Mouse (Mus musculus): Measurements from ENCODE around the gene Slc41a3. TPM values are rescaled to one million over a fixed set of nuclear protein-coding genes. Genes with fewer than 3 reads are reported as not detected.

Slc41a3 gene
- polyA plus RNA-seq (2011; ENCODE audit: insufficient read length, low read depth, missing spikeins) = 7.0 and 8.7 TPM in 2 replicates

DNA sequence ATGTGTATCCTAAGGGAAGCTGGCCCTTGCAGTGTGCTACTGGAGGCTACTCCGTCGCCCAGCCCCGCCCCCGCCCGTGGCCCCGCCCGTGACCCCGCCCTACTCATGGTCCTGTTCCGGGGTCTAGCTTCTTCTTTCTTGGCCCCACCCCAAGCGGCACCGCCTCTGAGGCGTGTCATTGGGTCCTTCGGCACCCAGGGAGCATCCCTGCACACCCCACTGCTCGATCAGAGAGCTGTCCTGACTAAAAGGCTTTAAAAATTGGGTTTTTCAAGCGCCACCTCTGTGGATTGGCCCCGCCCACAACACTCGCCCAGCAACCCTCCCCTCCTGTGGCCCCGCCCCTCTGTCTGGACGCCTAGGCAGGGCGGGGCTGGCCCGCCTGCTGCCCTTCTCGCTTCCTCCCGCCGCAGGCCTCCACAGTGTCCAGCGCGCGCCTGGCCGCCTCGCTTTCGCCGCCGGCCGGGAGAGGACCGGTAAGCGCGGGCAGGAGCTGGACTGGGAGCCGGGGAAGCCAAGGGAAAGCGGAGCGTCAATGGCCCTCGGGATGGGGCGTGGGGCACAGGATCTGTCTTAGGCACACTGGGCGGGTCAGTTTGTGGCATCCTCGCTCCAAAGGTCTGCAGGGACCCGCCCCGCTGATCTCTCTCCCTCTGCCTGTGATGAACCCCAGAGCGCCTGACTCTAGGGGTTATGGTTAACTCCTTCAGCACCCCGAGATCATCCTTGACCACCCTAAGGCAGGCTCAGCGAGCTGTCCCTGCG lies at the start of gene Slc41a3:
TSS of gene Slc41a3 (plus strand) at position 193 of the 765 bp plus-strand sequence.
- peak within 1 kb of the TSS; percentile 32; the same call in 1 of the 2 replicates for H3K27ac ChIP-seq (ENCODE audit: insufficient read depth, low read length)
- H3K4me1 ChIP-seq (ENCODE audit: control insufficient read depth, insufficient read depth, low read length) = no peaks in the 10 kb centered on the region
- peak within 1 kb of the TSS; percentile 56 for H3K4me3 ChIP-seq (ENCODE audit: insufficient read depth, low read length)
- peak; percentile 74 for TF ChIP-seq POLR2A (IDR thresholded peaks at IDR 0.05; ENCODE audit: low read depth, low read length)
- TF ChIP-seq CTCF (IDR thresholded peaks at IDR 0.05; ENCODE audit: borderline replicate concordance, insufficient read depth, low read length) = no peak

DNA sequence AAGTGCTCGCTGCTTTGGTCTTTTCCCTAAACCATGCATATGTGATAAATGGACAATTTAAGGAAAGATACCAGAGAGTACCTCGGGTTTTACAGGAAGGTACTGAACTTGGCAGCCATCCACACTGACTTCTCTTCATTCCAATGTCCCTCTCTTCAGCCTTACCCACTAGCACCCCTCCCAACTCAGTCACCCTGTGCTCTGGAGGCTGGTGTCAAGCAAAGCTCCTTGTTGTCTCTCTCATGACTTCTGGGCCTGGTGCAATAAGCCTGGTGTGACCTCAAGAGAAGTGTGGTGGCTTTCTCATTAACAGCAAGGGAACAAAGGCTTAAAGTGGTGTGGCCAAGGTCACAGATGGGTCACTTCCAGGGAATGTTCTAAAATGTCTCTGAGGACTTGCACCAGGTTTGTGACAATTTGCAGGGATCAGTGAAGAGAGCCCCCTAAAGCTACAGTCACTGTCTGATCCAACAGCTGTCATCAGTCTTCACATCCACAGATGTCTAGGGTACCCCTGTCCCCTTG lies 47.9 kb upstream of the Slc41a3 start:
- H3K4me3 ChIP-seq (ENCODE audit: insufficient read depth, low read length) = no peak overlapping the region
- H3K4me1 ChIP-seq (ENCODE audit: control insufficient read depth, insufficient read depth, low read length) = peaks cover 11% of the 10 kb centered on the region
- TF ChIP-seq POLR2A (IDR thresholded peaks at IDR 0.05; ENCODE audit: low read depth, low read length) = no peak
- TF ChIP-seq CTCF (IDR thresholded peaks at IDR 0.05; ENCODE audit: borderline replicate concordance, insufficient read depth, low read length) = no peak
- H3K27ac ChIP-seq (ENCODE audit: insufficient read depth, low read length) = no peak overlapping the region

DNA sequence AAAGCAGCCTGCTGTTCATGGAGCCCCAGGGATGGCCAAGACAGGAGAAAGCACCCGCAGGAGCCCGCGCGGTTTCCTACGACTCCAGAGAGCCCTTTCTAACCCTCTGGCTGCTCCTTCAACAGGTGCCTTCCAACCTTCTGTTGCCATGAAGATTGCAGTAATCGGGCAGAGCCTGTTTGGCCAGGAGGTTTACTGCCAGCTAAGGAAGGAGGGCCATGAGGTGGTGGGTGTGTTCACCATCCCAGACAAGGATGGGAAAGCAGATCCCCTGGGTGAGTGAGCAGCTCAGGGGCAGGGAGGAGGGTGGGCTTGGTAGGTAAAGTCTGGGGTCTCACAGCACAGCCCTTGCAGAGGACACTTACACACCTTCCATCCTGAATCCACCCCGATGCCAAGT lies 47.4 kb upstream of the Slc41a3 start:
- Histone ChIP-seq H3K4me3 (ENCODE audit: insufficient read depth, low read length) (no peak overlapping the region), H3K27ac (ENCODE audit: insufficient read depth, low read length) (no peak overlapping the region), H3K4me1 (ENCODE audit: control insufficient read depth, insufficient read depth, low read length) (peaks cover 11% of the 10 kb centered on the region)
- no peak for TF ChIP-seq POLR2A (IDR thresholded peaks at IDR 0.05; ENCODE audit: low read depth, low read length)
- TF ChIP-seq CTCF (IDR thresholded peaks at IDR 0.05; ENCODE audit: borderline replicate concordance, insufficient read depth, low read length) = no peak

DNA sequence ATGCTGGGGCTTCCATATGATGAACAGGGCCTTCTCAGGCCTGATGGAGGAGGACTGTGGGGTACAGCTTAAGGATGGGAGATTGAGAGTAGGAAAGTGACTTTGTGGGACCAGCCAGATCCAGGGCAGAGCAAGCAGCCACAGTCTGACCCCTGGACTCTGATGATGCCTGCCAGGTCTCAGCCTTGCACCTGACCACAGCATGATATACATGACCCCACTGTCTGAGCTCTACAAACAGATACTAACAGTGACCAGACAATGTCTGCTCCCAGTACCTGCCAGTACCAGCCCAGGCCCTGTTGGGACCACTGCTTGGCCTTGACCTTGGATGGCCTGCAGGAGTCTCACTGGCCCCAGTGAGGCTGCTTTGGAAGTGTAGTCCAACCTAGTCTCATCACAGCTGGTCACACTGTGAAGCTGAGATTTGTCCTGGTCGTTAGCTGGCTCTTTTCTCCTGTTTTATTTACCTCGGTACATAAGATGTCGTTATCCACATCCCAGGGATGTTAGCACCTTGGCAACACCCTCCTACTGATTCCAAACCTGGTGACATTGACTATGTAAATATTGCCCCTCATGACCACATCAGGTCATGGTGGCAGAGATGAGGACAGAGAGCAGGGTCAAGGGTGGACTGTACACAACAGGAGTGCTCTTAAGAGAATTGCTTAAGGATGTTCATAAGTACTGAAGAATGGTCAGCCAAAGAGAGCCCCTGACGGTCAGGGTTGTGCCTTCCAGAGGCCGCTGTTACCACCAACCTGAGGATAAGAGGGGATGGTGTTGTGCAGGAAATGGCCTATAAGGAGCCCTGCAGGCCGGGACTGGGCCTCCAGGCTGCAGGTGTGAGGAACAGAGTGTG lies 46.5 kb upstream of the Slc41a3 start:
- TF ChIP-seq POLR2A (IDR thresholded peaks at IDR 0.05; ENCODE audit: low read depth, low read length) (no peak), CTCF (IDR thresholded peaks at IDR 0.05; ENCODE audit: borderline replicate concordance, insufficient read depth, low read length) (no peak)
- H3K27ac ChIP-seq (ENCODE audit: insufficient read depth, low read length) = no peak overlapping the region
- H3K4me3 ChIP-seq (ENCODE audit: insufficient read depth, low read length) = no peak overlapping the region
- peaks cover 11% of the 10 kb centered on the region for H3K4me1 ChIP-seq (ENCODE audit: control insufficient read depth, insufficient read depth, low read length)

DNA sequence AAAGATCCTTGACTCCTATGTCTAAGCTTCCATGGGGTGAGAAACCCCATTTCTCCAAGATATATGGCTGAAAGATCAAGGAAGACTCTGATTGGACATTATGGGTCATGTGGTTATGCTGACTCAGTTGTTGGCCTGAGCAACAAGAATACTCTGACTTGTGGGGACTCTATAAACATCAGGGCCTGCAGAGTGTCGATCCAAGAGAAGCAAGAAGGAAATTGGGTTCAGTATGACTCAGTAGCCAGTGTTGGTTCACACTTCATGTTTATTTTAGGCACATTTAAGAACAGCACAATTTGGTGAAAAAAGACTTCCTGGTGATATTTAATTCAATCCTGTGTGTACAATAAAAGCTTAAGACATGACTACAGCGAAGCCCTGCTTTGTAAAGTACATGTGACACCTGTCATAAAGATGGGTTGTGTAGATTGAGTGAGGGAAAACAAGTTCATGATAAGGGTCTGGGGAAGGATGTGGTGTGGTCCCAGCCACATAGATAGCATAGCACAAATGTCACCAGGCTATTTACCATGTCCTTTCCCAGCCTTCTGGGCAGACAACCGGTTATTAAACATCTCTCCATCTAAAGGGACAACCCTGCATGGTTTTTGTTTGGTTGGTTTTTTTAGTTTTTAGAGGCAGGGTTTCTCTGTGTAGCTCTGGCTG lies 44.0 kb upstream of the Slc41a3 start:
- Histone ChIP-seq H3K27ac (ENCODE audit: insufficient read depth, low read length) (peak overlapping the region; percentile 5; the same call in 1 of the 2 replicates), H3K4me1 (ENCODE audit: control insufficient read depth, insufficient read depth, low read length) (peaks cover 18% of the 10 kb centered on the region), H3K4me3 (ENCODE audit: insufficient read depth, low read length) (no peak overlapping the region)
- TF ChIP-seq CTCF (IDR thresholded peaks at IDR 0.05; ENCODE audit: borderline replicate concordance, insufficient read depth, low read length) (no peak), POLR2A (IDR thresholded peaks at IDR 0.05; ENCODE audit: low read depth, low read length) (no peak)

DNA sequence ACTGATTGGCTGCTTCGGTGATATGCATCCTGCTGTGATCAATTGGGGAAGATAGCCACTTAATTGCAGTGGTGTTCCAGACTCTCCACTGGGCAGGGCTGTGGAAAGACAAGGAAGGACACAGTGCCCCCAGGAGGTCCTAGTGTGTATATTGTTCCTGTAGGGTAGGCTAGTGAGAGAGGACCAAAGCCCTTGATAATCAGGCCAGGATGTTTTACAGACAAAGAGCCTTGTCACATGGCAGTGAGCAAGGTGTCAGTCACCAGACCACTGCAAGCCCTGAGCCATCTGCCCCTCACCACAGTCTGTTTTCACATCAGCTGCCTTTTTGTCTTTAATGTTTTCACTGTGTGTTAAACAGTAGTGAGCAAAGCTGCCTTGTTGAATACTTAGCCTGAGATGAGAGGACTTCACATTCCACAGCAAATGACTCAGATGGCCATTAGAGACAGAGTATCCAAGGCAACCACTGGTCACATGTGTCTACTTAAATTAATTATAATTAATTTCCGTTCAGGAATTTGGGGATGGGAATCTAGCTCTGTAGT lies 43.2 kb upstream of the Slc41a3 start:
- TF ChIP-seq POLR2A (IDR thresholded peaks at IDR 0.05; ENCODE audit: low read depth, low read length) (no peak), CTCF (IDR thresholded peaks at IDR 0.05; ENCODE audit: borderline replicate concordance, insufficient read depth, low read length) (no peak)

DNA sequence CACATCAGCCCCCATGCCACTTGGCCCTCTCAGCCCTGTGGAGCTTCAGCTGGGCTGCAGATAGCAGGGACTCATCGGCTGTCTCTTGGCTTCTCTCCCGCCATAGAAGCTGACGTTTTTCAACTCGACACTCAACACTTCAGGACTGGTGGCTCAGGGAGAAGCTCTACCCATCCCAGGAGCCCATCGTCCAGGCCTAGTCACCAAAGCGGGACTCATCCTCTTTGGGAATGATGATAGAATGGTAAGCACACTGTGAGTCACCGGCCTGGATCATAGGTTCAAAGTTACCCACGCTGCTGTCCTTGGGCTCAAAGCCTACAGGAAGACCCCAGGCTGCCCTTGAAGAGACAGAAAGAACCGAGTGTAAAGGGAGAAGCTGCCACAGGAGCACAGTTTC lies 40.3 kb upstream of the Slc41a3 start:
- Histone ChIP-seq H3K4me1 (ENCODE audit: control insufficient read depth, insufficient read depth, low read length) (peaks cover 27% of the 10 kb centered on the region), H3K27ac (ENCODE audit: insufficient read depth, low read length) (no peak overlapping the region), H3K4me3 (ENCODE audit: insufficient read depth, low read length) (no peak overlapping the region)
- TF ChIP-seq POLR2A (IDR thresholded peaks at IDR 0.05; ENCODE audit: low read depth, low read length) (no peak), CTCF (IDR thresholded peaks at IDR 0.05; ENCODE audit: borderline replicate concordance, insufficient read depth, low read length) (no peak)

More for the DNA sequence above, 43.2 kb upstream of the Slc41a3 start:
- no peak overlapping the region for H3K4me3 ChIP-seq (ENCODE audit: insufficient read depth, low read length)
- peak overlapping the region; percentile 35; the same call in 1 of the 2 replicates for H3K27ac ChIP-seq (ENCODE audit: insufficient read depth, low read length)
- H3K4me1 ChIP-seq (ENCODE audit: control insufficient read depth, insufficient read depth, low read length) = peaks cover 23% of the 10 kb centered on the region

DNA sequence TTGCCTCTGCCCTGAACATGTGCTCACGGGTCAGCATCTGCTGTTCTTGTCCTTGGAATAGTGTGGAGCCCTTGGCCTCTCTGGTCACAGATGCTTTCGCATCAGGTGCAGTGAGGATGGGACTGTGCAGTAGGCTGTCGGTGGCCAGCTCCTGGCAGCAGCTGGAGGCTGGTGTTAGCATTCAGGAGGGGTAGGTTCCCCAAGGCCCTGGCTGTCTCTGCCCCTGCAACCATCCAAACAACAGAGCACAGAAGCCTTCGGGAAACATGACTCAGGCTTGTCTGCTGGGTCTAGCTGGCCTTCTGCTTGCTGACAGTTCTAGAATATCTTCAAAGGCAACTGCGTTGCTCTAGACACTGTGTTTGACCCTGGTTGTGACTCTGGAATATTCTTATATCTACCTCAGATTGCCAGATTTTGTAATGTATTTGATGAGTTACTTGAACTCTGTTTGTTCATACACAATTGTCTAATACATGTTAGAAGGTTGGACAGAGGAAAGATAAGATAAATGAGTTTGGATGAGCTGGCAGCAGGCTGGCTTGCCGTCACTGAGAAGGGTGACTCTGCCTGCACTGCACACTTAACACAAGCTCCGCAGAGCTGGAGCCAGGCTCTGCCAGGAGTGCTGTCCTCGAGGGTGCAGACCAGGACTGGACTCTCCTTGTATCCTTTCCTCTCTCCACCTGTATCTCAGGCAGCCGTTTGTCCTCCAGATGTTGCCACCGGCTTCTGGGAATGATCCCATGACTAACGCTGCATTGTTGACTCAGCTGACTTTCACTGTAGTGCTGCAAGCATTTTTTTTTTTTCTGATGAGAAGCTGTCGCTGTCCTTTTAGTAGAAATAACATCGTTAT lies 38.9 kb upstream of the Slc41a3 start:
- H3K4me1 ChIP-seq (ENCODE audit: control insufficient read depth, insufficient read depth, low read length) = peaks cover 24% of the 10 kb centered on the region
- TF ChIP-seq POLR2A (IDR thresholded peaks at IDR 0.05; ENCODE audit: low read depth, low read length) (no peak), CTCF (IDR thresholded peaks at IDR 0.05; ENCODE audit: borderline replicate concordance, insufficient read depth, low read length) (no peak)
- H3K27ac ChIP-seq (ENCODE audit: insufficient read depth, low read length) = no peak overlapping the region
- H3K4me3 ChIP-seq (ENCODE audit: insufficient read depth, low read length) = no peak overlapping the region

Measured in embryonic fibroblast, embryonic 13.5 days (primary cell).